Mouse (Mus musculus) ES-E14 (cell line): ENCODE measurements at regions not wholly inside any gene's neighbourhood (a gene's known extent, or its start where the extent isn't known, plus 50 kb on each side); places are given as distances from the start of the nearest gene placed in this dataset.

ENCODE experiments used
- DNase-seq: peaks from one replicate; pipeline ENCODE4 v3.0.0-alpha.2; 2013; ENCODE audit warnings: low read depth, low spot score
- H3K27ac ChIP-seq: 2 replicates; pipeline ENCODE4 v1.5.1; 2012; ENCODE audit warnings: low read depth, mild to moderate bottlenecking, low read length, moderate library complexity, mixed read lengths; ENCODE audit not compliant: poor library complexity, insufficient read depth, severe bottlenecking
- H3K36me3 ChIP-seq: 2 replicates; pipeline ENCODE4 v1.6.1; 2012; ENCODE audit warnings: mild to moderate bottlenecking, low read length, moderate library complexity, mixed read lengths; ENCODE audit not compliant: control insufficient read depth, poor library complexity, insufficient read depth, severe bottlenecking
- H3K4me1 ChIP-seq, 2 experiments: fragments of 150-350 bp in 1 of 2; sonication (generic) in 1 of 2; 2 replicates each; pipeline ENCODE4 v1.6.1; 2012; ENCODE audit warnings: low read length in 2 of 2, mild to moderate bottlenecking in 1 of 2, mixed read lengths in 1 of 2; ENCODE audit not compliant: control insufficient read depth in 2 of 2, insufficient read depth in 2 of 2, poor library complexity in 1 of 2
- H3K4me3 ChIP-seq, 2 experiments: fragments of 150-350 bp in 1 of 2; sonication (generic) in 1 of 2; 2 replicates each; pipeline ENCODE4 v1.5.1; 2012; ENCODE audit warnings: low read length in 2 of 2, low read depth in 1 of 2, mild to moderate bottlenecking in 1 of 2, mixed read lengths in 1 of 2; ENCODE audit not compliant: insufficient read depth in 1 of 2, poor library complexity in 1 of 2, severe bottlenecking in 1 of 2
- H3K9ac ChIP-seq: 2 replicates; pipeline ENCODE4 v1.6.1; 2012; ENCODE audit warnings: low read depth, mild to moderate bottlenecking, low read length, mixed read lengths; ENCODE audit not compliant: poor library complexity, insufficient read depth, severe bottlenecking
- H3K9me3 ChIP-seq: fragments of 150-350 bp; sonication (generic); 2 replicates; pipeline ENCODE4 v1.6.1; 2012; ENCODE audit warnings: low read depth, mild to moderate bottlenecking, low read length; ENCODE audit not compliant: control insufficient read depth, insufficient read depth
- CHD2 ChIP-seq: IDR thresholded peaks from 2 replicates; pipeline ENCODE4 v1.6.1; 2014; ENCODE audit warnings: mild to moderate bottlenecking, low read depth, low read length, inconsistent platforms
- HCFC1 ChIP-seq: IDR thresholded peaks from 2 replicates; pipeline ENCODE4 v1.6.1; 2012; ENCODE audit warnings: low read length, inconsistent platforms, borderline replicate concordance; ENCODE audit not compliant: insufficient read depth
- MAFK ChIP-seq: IDR thresholded peaks from 2 replicates; pipeline ENCODE4 v1.6.1; 2014; ENCODE audit warnings: mild to moderate bottlenecking, low read depth, low read length, inconsistent platforms; ENCODE audit not compliant: insufficient read depth
- ZC3H11A ChIP-seq: IDR thresholded peaks from 2 replicates; pipeline ENCODE4 v1.6.1; 2012; ENCODE audit warnings: low read depth, mild to moderate bottlenecking, inconsistent platforms, low read length, borderline replicate concordance
- ZNF384 ChIP-seq: IDR thresholded peaks from 2 replicates; pipeline ENCODE4 v1.6.1; 2012; ENCODE audit warnings: low read depth, low read length, inconsistent platforms
- in situ Hi-C, 2 experiments: fragments of 600-800 bp; cut with MboI; formaldehyde crosslinking; loops; one replicate each; pipeline ENCODE4 v1.15.1; 2025; ENCODE audit warnings: low sequenced_read_pairs in 2 of 2, inconsistent platforms in 1 of 2; ENCODE audit not compliant: unreplicated experiment in 2 of 2

- Histone ChIP-seq H3K9ac (no peak overlapping the region), H3K36me3 (no peaks in the 10 kb centered on the region), H3K4me3 (no peak overlapping the region), H3K27ac (no peak overlapping the region), H3K9me3 (no peaks in the 10 kb centered on the region), H3K4me1 (no peaks in the 10 kb centered on the region)
- in situ Hi-C loops = no loop called here
- TF ChIP-seq ZC3H11A (no peak), MAFK (no peak), ZNF384 (no peak), HCFC1 (no peak), CHD2 (no peak)
- DNase-seq = no peak
These were observed 235.2 kb upstream of the Ptprz1 start for GRCm38 (mm10) chr6:22640100-22640499.

GRCm38 (mm10) chr6:22635141-22635540 is 240.2 kb upstream of the Ptprz1 start:
- Histone ChIP-seq H3K9ac (no peak overlapping the region), H3K27ac (no peak overlapping the region), H3K9me3 (no peaks in the 10 kb centered on the region), H3K4me3 (no peak overlapping the region), H3K4me1 (no peaks in the 10 kb centered on the region), H3K36me3 (no peaks in the 10 kb centered on the region)
- in situ Hi-C loops = no loop called here
- no peak for DNase-seq
- TF ChIP-seq ZNF384 (no peak), MAFK (no peak), CHD2 (no peak), HCFC1 (no peak), ZC3H11A (no peak)

- no peak overlapping the region for H3K4me3 ChIP-seq
- H3K27ac ChIP-seq = no peak overlapping the region
- no peaks in the 10 kb centered on the region for H3K36me3 ChIP-seq
- DNase-seq = no peak
- H3K9ac ChIP-seq = no peak overlapping the region
- TF ChIP-seq CHD2 (no peak), HCFC1 (no peak)
- H3K9me3 ChIP-seq = no peaks in the 10 kb centered on the region
- H3K4me1 ChIP-seq = no peaks in the 10 kb centered on the region
- in situ Hi-C loops = no loop called here
These were observed 240.6 kb upstream of the Ptprz1 start for GRCm38 (mm10) chr6:22634740-22635139.

- Histone ChIP-seq H3K9me3 (no peaks in the 10 kb centered on the region), H3K27ac (no peak overlapping the region), H3K4me1 (no peaks in the 10 kb centered on the region), H3K4me3 (no peak overlapping the region), H3K9ac (no peak overlapping the region), H3K36me3 (no peaks in the 10 kb centered on the region)
- in situ Hi-C loops = no loop called here
- DNase-seq = no peak
- no peak for TF ChIP-seq ZC3H11A
- no peak for TF ChIP-seq HCFC1
- TF ChIP-seq MAFK = no peak
- TF ChIP-seq CHD2 = no peak
- no peak for TF ChIP-seq ZNF384
These were observed 235.5 kb upstream of the Fam3c start for GRCm38 (mm10) chr6:22591592-22591991.

- TF ChIP-seq MAFK (no peak), ZNF384 (no peak), ZC3H11A (no peak), CHD2 (no peak), HCFC1 (no peak)
- in situ Hi-C loops = no loop called here
- H3K9me3 ChIP-seq = no peaks in the 10 kb centered on the region
- no peaks in the 10 kb centered on the region; a peak in 1 of 4 replicates for H3K4me1 ChIP-seq
- no peaks in the 10 kb centered on the region for H3K36me3 ChIP-seq
- no peak overlapping the region for H3K9ac ChIP-seq
- H3K4me3 ChIP-seq = no peak overlapping the region
- peak; percentile 54 for DNase-seq
- no peak overlapping the region for H3K27ac ChIP-seq
These were observed 228.8 kb upstream of the Fam3c start for GRCm38 (mm10) chr6:22584851-22585250.
